Comparison of ENCODE assay signal across 31 mouse cellular contexts in the genomic region with DNA sequence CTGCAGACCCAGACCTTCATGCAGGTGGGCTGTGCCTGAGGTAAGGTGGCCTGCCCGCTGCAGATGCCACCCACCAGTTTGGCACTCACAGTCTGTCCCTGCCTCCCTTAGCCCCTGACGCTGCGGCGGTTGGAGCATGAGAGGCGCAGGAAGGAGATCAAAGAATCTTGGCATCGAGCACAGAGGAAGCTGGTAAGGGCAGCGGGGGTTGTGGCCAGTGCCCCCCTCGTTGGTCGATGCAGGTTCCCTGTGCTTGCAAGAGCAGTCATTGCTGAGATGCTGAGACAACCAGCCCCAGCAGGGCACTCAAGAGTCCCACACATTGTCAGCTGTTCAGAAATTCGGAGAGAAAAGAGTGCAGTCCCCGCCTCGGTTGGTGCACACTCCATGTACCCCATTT. TPM values are rescaled to one million over a fixed set of nuclear protein-coding genes. Genes with fewer than 3 reads are reported as not detected.
DNase-seq lines count a peak whose midpoint lies in the region; ATAC-seq lines count a peak whose summit lies in the region.
"Had no signal": no experiment of that assay in that cellular context is flagged by ENCODE, and none has a peak within 500 bp of the region (broad histone marks: within the 10 kb centered on the region; RNA-seq: fewer than 3 reads in every experiment).

No protein-coding gene starts in this region.

- no peak overlapping the region for H3K27ac ChIP-seq in forebrain, embryonic 10.5 days
- H3K27ac ChIP-seq in forebrain, embryonic 14.5 days (ENCODE audit: low read depth, low read length): no peak overlapping the region
- 0 out of 2 replicates have a peak overlapping the region, but pooled peaks have one; percentile 4 for H3K27ac ChIP-seq in macrophage
- H3K27ac ChIP-seq in midbrain, embryonic 11.5 days (ENCODE audit: low read depth, low read length): no peak overlapping the region
- H3K27ac ChIP-seq in intestine, embryonic 16.5 days (ENCODE audit: low read length): no peak overlapping the region
- H3K27ac ChIP-seq: embryonic facial prominence, embryonic 13.5 days; hindbrain, embryonic 14.5 days; layer of hippocampus, adult 2 months; left cerebral cortex, adult 2 months; liver, embryonic 13.5 days; midbrain, embryonic 12.5 days; neural tube, embryonic 13.5 days had no signal

- H3K36me3 ChIP-seq in forebrain, embryonic 10.5 days (replicated peaks): peaks cover 16% of the 10 kb centered on the region
- H3K36me3 ChIP-seq in forebrain, embryonic 14.5 days (ENCODE audit: control insufficient read depth, insufficient read depth, low read length): no peaks in the 10 kb centered on the region
- peaks cover 75% of the 10 kb centered on the region for H3K36me3 ChIP-seq in macrophage (ENCODE audit: inconsistent target)
- H3K36me3 ChIP-seq in midbrain, embryonic 11.5 days (ENCODE audit: control insufficient read depth, insufficient read depth, low read length): no peaks in the 10 kb centered on the region
- no peaks in the 10 kb centered on the region for H3K36me3 ChIP-seq in intestine, embryonic 16.5 days (ENCODE audit: control insufficient read depth, insufficient read depth, low read length)
- H3K36me3 ChIP-seq: embryonic facial prominence, embryonic 13.5 days; midbrain, embryonic 12.5 days; neural tube, embryonic 13.5 days had no signal

- no peak overlapping the region for H3K4me2 ChIP-seq in forebrain, embryonic 14.5 days (ENCODE audit: low read length)
- no peak overlapping the region for H3K4me2 ChIP-seq in midbrain, embryonic 11.5 days
- no peak overlapping the region for H3K4me2 ChIP-seq in intestine, embryonic 16.5 days (ENCODE audit: low read depth, low read length)
- H3K4me2 ChIP-seq: embryonic facial prominence, embryonic 13.5 days; heart, embryonic 11.5 days; hindbrain, embryonic 14.5 days; liver, embryonic 13.5 days; midbrain, embryonic 12.5 days; neural tube, embryonic 13.5 days had no signal

- no peaks in the 10 kb centered on the region for H3K9me3 ChIP-seq in forebrain, embryonic 10.5 days
- no peaks in the 10 kb centered on the region for H3K9me3 ChIP-seq in forebrain, embryonic 14.5 days (replicated peaks; ENCODE audit: control insufficient read depth, low read length)
- no peaks in the 10 kb centered on the region for H3K9me3 ChIP-seq in midbrain, embryonic 11.5 days (ENCODE audit: control insufficient read depth, low read length)
- no peaks in the 10 kb centered on the region for H3K9me3 ChIP-seq in intestine, embryonic 16.5 days (ENCODE audit: control insufficient read depth, low read length)
- H3K9me3 ChIP-seq: embryonic facial prominence, embryonic 13.5 days; G1E; liver, embryonic 13.5 days; midbrain, embryonic 12.5 days; neural tube, embryonic 13.5 days had no signal

- DNase-seq in forebrain, embryonic 10.5 days (ENCODE audit: extremely low spot score, low spot score): no peak
- DNase-seq in forebrain, embryonic 14.5 days (ENCODE audit: low spot score): no peak
- peak; percentile 72 for DNase-seq in T-cell, adult 2 months (ENCODE audit: low spot score)
- peak; percentile 68 for DNase-seq in thymus, postnatal 25 days
- DNase-seq in midbrain, embryonic 11.5 days (ENCODE audit: low spot score, missing footprints): no peak
- DNase-seq in gastrocnemius, postnatal 14 days: no peak
- DNase-seq: adrenal gland, postnatal 10 days; cerebellum, adult 11 months; cerebellum, adult 9-10 months; forebrain, postnatal 0 days; gastrocnemius, postnatal 25 days; heart, adult 11 months; heart, postnatal 36 days; kidney, adult 2 months; kidney, postnatal 36 days; liver, embryonic 13.5 days; lung, adult 18-20 months; lung, postnatal 10 days; right cerebral cortex, postnatal 4 days had no signal

- no peak for ATAC-seq in forebrain, embryonic 14.5 days
- ATAC-seq in midbrain, embryonic 11.5 days (ENCODE audit: low FRiP score): no peak
- ATAC-seq in intestine, embryonic 16.5 days: no peak
- ATAC-seq: forebrain, postnatal 0 days had no signal

- intact Hi-C loops in gastrocnemius, postnatal 14 days (cut with DNase I; ENCODE audit: low total_unique reads): no loop called here

- H3K27me3 ChIP-seq in forebrain, embryonic 10.5 days (ENCODE audit: poor library complexity, severe bottlenecking): peaks cover 33% of the 10 kb centered on the region
- peaks cover 16% of the 10 kb centered on the region; the same call in 1 of the 2 replicates for H3K27me3 ChIP-seq in forebrain, embryonic 14.5 days (replicated peaks; ENCODE audit: control insufficient read depth, insufficient read depth, low read length)
- H3K27me3 ChIP-seq in midbrain, embryonic 11.5 days (ENCODE audit: control insufficient read depth, insufficient read depth, low read length): peaks cover 11% of the 10 kb centered on the region
- no peaks in the 10 kb centered on the region for H3K27me3 ChIP-seq in intestine, embryonic 16.5 days (replicated peaks; ENCODE audit: control insufficient read depth, insufficient read depth, low read length)
- H3K27me3 ChIP-seq: CH12.LX; liver, embryonic 13.5 days had no signal

- 0 out of 2 replicates have a peak overlapping the region, but pooled peaks have one; percentile 2 for H3K4me3 ChIP-seq in forebrain, embryonic 10.5 days
- no peak overlapping the region for H3K4me3 ChIP-seq in forebrain, embryonic 14.5 days (ENCODE audit: low read depth, low read length)
- no peak overlapping the region for H3K4me3 ChIP-seq in macrophage (ENCODE audit: inconsistent target)
- no peak overlapping the region for H3K4me3 ChIP-seq in midbrain, embryonic 11.5 days (ENCODE audit: low read depth, low read length)
- H3K4me3 ChIP-seq in intestine, embryonic 16.5 days (ENCODE audit: low read length): no peak overlapping the region
- H3K4me3 ChIP-seq: embryonic facial prominence, embryonic 13.5 days; layer of hippocampus, adult 2 months; left cerebral cortex, adult 2 months; liver, embryonic 13.5 days; midbrain, embryonic 12.5 days; myocyte; neural tube, embryonic 13.5 days had no signal

- H3K9ac ChIP-seq in forebrain, embryonic 14.5 days (ENCODE audit: low read length): no peak overlapping the region
- no peak overlapping the region for H3K9ac ChIP-seq in midbrain, embryonic 11.5 days (ENCODE audit: low read length)
- no peak overlapping the region for H3K9ac ChIP-seq in intestine, embryonic 16.5 days (ENCODE audit: low read depth, low read length)
- H3K9ac ChIP-seq: embryonic facial prominence, embryonic 13.5 days; forebrain, postnatal 0 days; hindbrain, embryonic 14.5 days; liver, embryonic 13.5 days; midbrain, embryonic 12.5 days; neural tube, embryonic 13.5 days had no signal

- WGBS in forebrain, embryonic 10.5 days: 93% methylated on average over 12 of the region's 12 CpGs
- WGBS in forebrain, embryonic 14.5 days: 84% methylated on average over 12 of the region's 12 CpGs
- WGBS in macrophage (ENCODE audit: missing documents): 27% methylated on average over 12 of the region's 12 CpGs
- 95% methylated on average over 12 of the region's 12 CpGs for WGBS in midbrain, embryonic 11.5 days
- 94% methylated on average over 12 of the region's 12 CpGs for WGBS in intestine, embryonic 16.5 days

- H3K4me1 ChIP-seq in forebrain, embryonic 10.5 days: peaks cover 34% of the 10 kb centered on the region
- no peaks in the 10 kb centered on the region for H3K4me1 ChIP-seq in forebrain, embryonic 14.5 days (ENCODE audit: control insufficient read depth, insufficient read depth, low read length)
- H3K4me1 ChIP-seq in midbrain, embryonic 11.5 days (ENCODE audit: control insufficient read depth, insufficient read depth, low read length): peaks cover 6% of the 10 kb centered on the region; the same call in 1 of the 2 replicates
- H3K4me1 ChIP-seq in intestine, embryonic 16.5 days (ENCODE audit: control insufficient read depth, insufficient read depth, low read length): peaks cover 22% of the 10 kb centered on the region

- H3K79me2 ChIP-seq in macrophage (ENCODE audit: inconsistent target): peaks cover 100% of the 10 kb centered on the region

RNA-seq across cellular contexts. Expression of a gene that starts 5.7 kb away (rescaled TPM):
- 8.0 and 9.1 TPM in 2 replicates for polyA plus RNA-seq in forebrain, embryonic 10.5 days (2016; fragmentation: Nextera tagmentation; extraction: Ambion mirVana)
- polyA plus RNA-seq in forebrain, embryonic 14.5 days (2014; fragmentation: Nextera tagmentation; extraction: Ambion mirVana): 1.1 and 1.5 TPM in 2 replicates
- total RNA-seq in macrophage (2018; cell fraction: chromatin; rRNA removed): 100 to 1,000 TPM in 23 of 26 experiments, 10 to 100 TPM in 3; 60.1 to 650 (median 256) TPM
- total RNA-seq in macrophage (2018; cell fraction: cytosol; rRNA removed): 100 to 1,000 TPM in 7 of 26 experiments, 10 to 100 TPM in 19; 38.3 to 135 (median 73.0) TPM
- 100 to 1,000 TPM in 19 of 26 experiments, 10 to 100 TPM in 7; 53.9 to 429 (median 152) TPM for total RNA-seq in macrophage (2018; cell fraction: nucleus; rRNA removed)
- 56.2 to 124 TPM (median 74.2 TPM) in 3 replicates for polyA plus RNA-seq in macrophage (2018)
- 3.6 and 3.8 TPM in 2 replicates for polyA plus RNA-seq in midbrain, embryonic 11.5 days (2014; fragmentation: Nextera tagmentation; extraction: Ambion mirVana)
- 1 to 10 TPM; 1.7 to 1.9 TPM for total RNA-seq in gastrocnemius, postnatal 14 days (2021)
- 6.0 and 7.3 TPM in 2 replicates for polyA plus RNA-seq in intestine, embryonic 16.5 days (2015; fragmentation: Nextera tagmentation; extraction: Ambion mirVana)

RNA-seq across cellular contexts. Expression of a gene that starts 17.4 kb away (rescaled TPM):
- 279 and 286 TPM in 2 replicates for polyA plus RNA-seq in forebrain, embryonic 10.5 days (2016; fragmentation: Nextera tagmentation; extraction: Ambion mirVana)
- 205 and 219 TPM in 2 replicates for polyA plus RNA-seq in forebrain, embryonic 14.5 days (2014; fragmentation: Nextera tagmentation; extraction: Ambion mirVana)
- 10 to 100 TPM in 15 of 26 experiments, 1 to 10 TPM in 11; 2.7 to 32.6 (median 15.8) TPM for total RNA-seq in macrophage (2018; cell fraction: chromatin; rRNA removed)
- 10 to 100 TPM; 24.1 to 50.6 (median 34.6) TPM for total RNA-seq in macrophage (2018; cell fraction: cytosol; rRNA removed)
- total RNA-seq in macrophage (2018; cell fraction: nucleus; rRNA removed): 10 to 100 TPM in 17 of 26 experiments, 1 to 10 TPM in 9; 5.7 to 31.9 (median 11.6) TPM
- 51.6 to 65.8 TPM (median 54.3 TPM) in 3 replicates for polyA plus RNA-seq in macrophage (2018)
- polyA plus RNA-seq in midbrain, embryonic 11.5 days (2014; fragmentation: Nextera tagmentation; extraction: Ambion mirVana): 200 and 225 TPM in 2 replicates
- total RNA-seq in gastrocnemius, postnatal 14 days (2021): 10 to 100 TPM; 45.3 to 55.6 TPM
- 190 and 212 TPM in 2 replicates for polyA plus RNA-seq in intestine, embryonic 16.5 days (2015; fragmentation: Nextera tagmentation; extraction: Ambion mirVana)

RNA-seq across cellular contexts. Expression of a gene that starts 24.8 kb away (rescaled TPM):
- 670 and 692 TPM in 2 replicates for polyA plus RNA-seq in forebrain, embryonic 10.5 days (2016; fragmentation: Nextera tagmentation; extraction: Ambion mirVana)
- 555 and 632 TPM in 2 replicates for polyA plus RNA-seq in forebrain, embryonic 14.5 days (2014; fragmentation: Nextera tagmentation; extraction: Ambion mirVana)
- 100 to 1,000 TPM in 8 of 26 experiments, 10 to 100 TPM in 18; 25.2 to 137 (median 85.2) TPM for total RNA-seq in macrophage (2018; cell fraction: chromatin; rRNA removed)
- total RNA-seq in macrophage (2018; cell fraction: cytosol; rRNA removed): 100 to 1,000 TPM; 389 to 647 (median 497) TPM
- 100 to 1,000 TPM in 20 of 26 experiments, 10 to 100 TPM in 6; 53.9 to 194 (median 123) TPM for total RNA-seq in macrophage (2018; cell fraction: nucleus; rRNA removed)
- polyA plus RNA-seq in macrophage (2018): 427 to 512 TPM (median 481 TPM) in 3 replicates
- 581 and 594 TPM in 2 replicates for polyA plus RNA-seq in midbrain, embryonic 11.5 days (2014; fragmentation: Nextera tagmentation; extraction: Ambion mirVana)
- 100 to 1,000 TPM; 389 TPM for total RNA-seq in gastrocnemius, postnatal 14 days (2021)
- 942 and 972 TPM in 2 replicates for polyA plus RNA-seq in intestine, embryonic 16.5 days (2015; fragmentation: Nextera tagmentation; extraction: Ambion mirVana)

RNA-seq across cellular contexts. Expression of a gene that starts 25.9 kb away (rescaled TPM):
- polyA plus RNA-seq in forebrain, embryonic 10.5 days (2016; fragmentation: Nextera tagmentation; extraction: Ambion mirVana): 2.9 and 3.1 TPM in 2 replicates
- 2.1 and 3.1 TPM in 2 replicates for polyA plus RNA-seq in forebrain, embryonic 14.5 days (2014; fragmentation: Nextera tagmentation; extraction: Ambion mirVana)
- 10 to 100 TPM; 13.8 to 55.3 (median 40.0) TPM for total RNA-seq in macrophage (2018; cell fraction: chromatin; rRNA removed)
- 1 to 10 TPM; 2.5 to 9.0 (median 5.6) TPM for total RNA-seq in macrophage (2018; cell fraction: cytosol; rRNA removed)
- total RNA-seq in macrophage (2018; cell fraction: nucleus; rRNA removed): 10 to 100 TPM in 25 of 26 experiments, 1 to 10 TPM in 1; 8.8 to 34.3 (median 23.0) TPM
- polyA plus RNA-seq in macrophage (2018): 3.3 to 10.6 TPM (median 4.0 TPM) in 3 replicates
- 2.8 and 2.9 TPM in 2 replicates for polyA plus RNA-seq in midbrain, embryonic 11.5 days (2014; fragmentation: Nextera tagmentation; extraction: Ambion mirVana)
- total RNA-seq in gastrocnemius, postnatal 14 days (2021): 1 to 10 TPM; 4.2 TPM
- polyA plus RNA-seq in intestine, embryonic 16.5 days (2015; fragmentation: Nextera tagmentation; extraction: Ambion mirVana): 3.3 and 3.4 TPM in 2 replicates

RNA-seq across cellular contexts. Expression of a gene that starts 33.8 kb away (rescaled TPM):
- 222 and 226 TPM in 2 replicates for polyA plus RNA-seq in forebrain, embryonic 10.5 days (2016; fragmentation: Nextera tagmentation; extraction: Ambion mirVana)
- polyA plus RNA-seq in forebrain, embryonic 14.5 days (2014; fragmentation: Nextera tagmentation; extraction: Ambion mirVana): 33.2 and 40.0 TPM in 2 replicates
- total RNA-seq in macrophage (2018; cell fraction: chromatin; rRNA removed): 10 to 100 TPM in 1 of 26 experiments, 1 to 10 TPM in 15, under 1 TPM in 10; 0.44 to 23.6 (median 1.4) TPM
- total RNA-seq in macrophage (2018; cell fraction: cytosol; rRNA removed): 1 to 10 TPM; 2.0 to 8.6 (median 4.4) TPM
- 1 to 10 TPM in 24 of 26 experiments, under 1 TPM in 2; 0.29 to 5.9 (median 2.2) TPM for total RNA-seq in macrophage (2018; cell fraction: nucleus; rRNA removed)
- polyA plus RNA-seq in macrophage (2018): 4.0 to 9.8 TPM (median 4.7 TPM) in 3 replicates
- 158 and 160 TPM in 2 replicates for polyA plus RNA-seq in midbrain, embryonic 11.5 days (2014; fragmentation: Nextera tagmentation; extraction: Ambion mirVana)
- total RNA-seq in gastrocnemius, postnatal 14 days (2021): 10 to 100 TPM; 19.2 to 24.8 TPM
- 226 and 245 TPM in 2 replicates for polyA plus RNA-seq in intestine, embryonic 16.5 days (2015; fragmentation: Nextera tagmentation; extraction: Ambion mirVana)

Comparison
In these comparisons a context has a peak if more than half of its experiments do, and no peak if none do; other contexts are left out.
1. DNase-seq: peak in T-cell, adult 2 months (single experiment) and thymus, postnatal 25 days (single experiment); none in forebrain, embryonic 10.5 days (single experiment), forebrain, embryonic 14.5 days (single experiment), midbrain, embryonic 11.5 days (single experiment) and gastrocnemius, postnatal 14 days (single experiment).